Mouse (Mus musculus): Measurements from ENCODE around the gene Arhgef28.

GRCm38 (mm10) chr13:98073190-98073589 is 133.0 kb downstream of the Arhgef28 start:
- no peak for TF ChIP-seq CTCF (IDR thresholded peaks at IDR 0.05; ENCODE audit: low read depth, low read length)
- no peak for TF ChIP-seq EP300 (IDR thresholded peaks at IDR 0.05; ENCODE audit: insufficient read depth, low read depth, low read length)
- TF ChIP-seq POLR2A (IDR thresholded peaks at IDR 0.05; ENCODE audit: insufficient read depth, low read length): no peak
